Mouse (Mus musculus): ENCODE measurements at regions not wholly inside any gene's neighbourhood (a gene's known extent, or its start where the extent isn't known, plus 50 kb on each side); places are given as distances from the start of the nearest gene placed in this dataset.

DNA sequence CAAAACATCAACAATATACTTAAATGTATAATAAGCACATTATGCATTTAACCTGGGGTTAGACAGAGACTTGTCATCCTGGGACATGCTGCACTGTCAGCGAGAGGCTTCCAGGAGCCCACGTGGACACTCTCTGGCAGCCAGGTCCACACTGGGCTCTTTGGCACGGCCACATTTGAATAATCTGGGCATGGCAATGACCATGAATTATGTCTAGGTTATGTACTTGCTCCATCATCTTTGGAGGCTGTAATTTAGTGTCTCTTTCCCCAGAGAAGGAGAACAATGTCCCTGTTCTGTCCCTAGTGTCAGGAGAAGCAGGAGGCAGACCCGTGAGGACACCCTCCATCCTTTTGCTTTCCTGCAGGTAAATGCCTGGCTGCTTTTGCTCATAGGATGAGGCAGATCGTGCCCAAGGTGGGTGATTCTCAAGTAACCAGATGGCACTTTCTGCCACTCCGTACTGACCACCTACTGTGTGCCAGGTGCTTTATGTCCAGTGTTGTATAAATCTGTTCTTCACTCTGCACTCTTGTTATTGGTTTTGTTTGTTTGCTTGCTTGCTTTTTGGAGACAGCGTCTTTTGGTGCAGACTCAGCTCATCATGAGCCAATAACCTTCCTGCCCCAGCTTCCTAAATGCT lies 56.2 kb upstream of the Car12 start:
- TF ChIP-seq IRF4 (IDR thresholded peaks at IDR 0.05; ENCODE audit: low read depth, low read length) = no peak
- no peak for TF ChIP-seq CTCF (conservative IDR thresholded peaks at IDR 0.05 in 1 of 2, IDR thresholded peaks at IDR 0.05 in 1 of 2; ENCODE audit: low read depth in 2 of 2, low read length in 2 of 2)
- TF ChIP-seq MYC (IDR thresholded peaks at IDR 0.05; ENCODE audit: low read depth, low read length) = no peak
- TF ChIP-seq TCF12 (IDR thresholded peaks at IDR 0.05; ENCODE audit: low read depth, low read length) = no peak
